Mouse (Mus musculus): ENCODE data around the gene Cnst. TPM values are rescaled to one million over a fixed set of nuclear protein-coding genes. Genes with fewer than 3 reads are reported as not detected.

Cnst gene
- polyA plus RNA-seq, 1 experiment from 2014 or later: 18.2 TPM

GRCm38 (mm10) chr1:179547176-179547575 is 1.0 kb downstream of the Cnst start:
- H3K9me3 ChIP-seq (ENCODE audit: low read depth, low read length): no peaks in the 10 kb centered on the region
- peak overlapping the region; percentile 71 for H3K9ac ChIP-seq
- ATAC-seq (ENCODE audit: insufficient read depth) (no peak), DNase-seq (peak; percentile 44)
- H3K36me3 ChIP-seq (ENCODE audit: insufficient read depth): peaks cover 7% of the 10 kb centered on the region; the same call in 1 of the 2 replicates
- H3K4me3 ChIP-seq (ENCODE audit: low read depth, low read length): peak overlapping the region; percentile 69
- H3K4me2 ChIP-seq: peak overlapping the region; percentile 59
- H3K27me3 ChIP-seq (ENCODE audit: insufficient read depth, low read length): no peaks in the 10 kb centered on the region
- no peak for TF ChIP-seq CTCF (IDR thresholded peaks at IDR 0.05; ENCODE audit: low read depth)
- H3K27ac ChIP-seq (ENCODE audit: low read depth): no peak overlapping the region; the same call in 1 of the 2 replicates
- WGBS: 5% methylated on average over 5 of the region's 5 CpGs
- H3K4me1 ChIP-seq (ENCODE audit: insufficient read depth): 0 out of 2 replicates have a peak, but pooled peaks cover 6% of the 10 kb centered on the region

GRCm38 (mm10) chr1:179548220-179548619 is 2.0 kb downstream of the Cnst start:
- Histone ChIP-seq H3K36me3 (ENCODE audit: insufficient read depth) (no peaks in the 10 kb centered on the region), H3K9ac (no peak overlapping the region), H3K4me2 (peak overlapping the region; percentile 59; the same call in 1 of the 2 replicates), H3K9me3 (ENCODE audit: low read depth, low read length) (no peaks in the 10 kb centered on the region), H3K27me3 (ENCODE audit: insufficient read depth, low read length) (no peaks in the 10 kb centered on the region), H3K27ac (ENCODE audit: low read depth) (no peak overlapping the region), H3K4me1 (ENCODE audit: insufficient read depth) (0 out of 2 replicates have a peak, but pooled peaks cover 6% of the 10 kb centered on the region), H3K4me3 (ENCODE audit: low read depth, low read length) (no peak overlapping the region)
- no peak for DNase-seq
- WGBS: 51% methylated on average over 11 of the region's 11 CpGs
- no peak for TF ChIP-seq CTCF (IDR thresholded peaks at IDR 0.05; ENCODE audit: low read depth)
- no peak for ATAC-seq (ENCODE audit: insufficient read depth)

GRCm38 (mm10) chr1:179548996-179549752 is 3.0 kb downstream of the Cnst start:
- no peak for DNase-seq

GRCm38 (mm10) chr1:179551336-179551735 is 5.2 kb downstream of the Cnst start:
- Histone ChIP-seq H3K4me3 (ENCODE audit: low read depth, low read length) (no peak overlapping the region), H3K9me3 (ENCODE audit: low read depth, low read length) (no peaks in the 10 kb centered on the region), H3K36me3 (ENCODE audit: insufficient read depth) (no peaks in the 10 kb centered on the region), H3K4me1 (ENCODE audit: insufficient read depth) (no peaks in the 10 kb centered on the region), H3K27ac (ENCODE audit: low read depth) (peak overlapping the region; percentile 22; the same call in 1 of the 2 replicates), H3K4me2 (no peak overlapping the region), H3K27me3 (ENCODE audit: insufficient read depth, low read length) (no peaks in the 10 kb centered on the region), H3K9ac (no peak overlapping the region)
- WGBS: 78% methylated on average over 3 of the region's 3 CpGs
- no peak for TF ChIP-seq CTCF (IDR thresholded peaks at IDR 0.05; ENCODE audit: low read depth)
- ATAC-seq (ENCODE audit: insufficient read depth) (no peak), DNase-seq (no peak)

More at GRCm38 (mm10) chr1:179548996-179549752, 3.0 kb downstream of the Cnst start:
- H3K4me3 ChIP-seq (ENCODE audit: low read depth, low read length): no peak overlapping the region
- no peak overlapping the region for H3K27ac ChIP-seq (ENCODE audit: low read depth)
- H3K4me1 ChIP-seq (ENCODE audit: insufficient read depth): 0 out of 2 replicates have a peak, but pooled peaks cover 6% of the 10 kb centered on the region
- 88% methylated on average over 5 of the region's 5 CpGs for WGBS
- ATAC-seq (ENCODE audit: insufficient read depth): no peak
- H3K9ac ChIP-seq: no peak overlapping the region
- no peaks in the 10 kb centered on the region for H3K9me3 ChIP-seq (ENCODE audit: low read depth, low read length)
- H3K27me3 ChIP-seq (ENCODE audit: insufficient read depth, low read length): no peaks in the 10 kb centered on the region
- no peak overlapping the region for H3K4me2 ChIP-seq
- TF ChIP-seq CTCF (IDR thresholded peaks at IDR 0.05; ENCODE audit: low read depth): no peak
- H3K36me3 ChIP-seq (ENCODE audit: insufficient read depth): no peaks in the 10 kb centered on the region

GRCm38 (mm10) chr1:179551921-179552320 is 5.8 kb downstream of the Cnst start:
- no peaks in the 10 kb centered on the region for H3K4me1 ChIP-seq (ENCODE audit: insufficient read depth)
- no peak for TF ChIP-seq CTCF (IDR thresholded peaks at IDR 0.05; ENCODE audit: low read depth)
- H3K27ac ChIP-seq (ENCODE audit: low read depth): peak overlapping the region; percentile 52; the same call in 1 of the 2 replicates
- no peaks in the 10 kb centered on the region for H3K27me3 ChIP-seq (ENCODE audit: insufficient read depth, low read length)
- no peaks in the 10 kb centered on the region for H3K9me3 ChIP-seq (ENCODE audit: low read depth, low read length)
- H3K9ac ChIP-seq: no peak overlapping the region
- DNase-seq (no peak), ATAC-seq (ENCODE audit: insufficient read depth) (no peak)
- H3K36me3 ChIP-seq (ENCODE audit: insufficient read depth): no peaks in the 10 kb centered on the region
- no peak overlapping the region for H3K4me2 ChIP-seq
- no peak overlapping the region for H3K4me3 ChIP-seq (ENCODE audit: low read depth, low read length)
- 70% methylated on average over 4 of the region's 4 CpGs for WGBS

- no peaks in the 10 kb centered on the region for H3K27me3 ChIP-seq (ENCODE audit: insufficient read depth, low read length)
- H3K9me3 ChIP-seq (ENCODE audit: low read depth, low read length): no peaks in the 10 kb centered on the region
- ATAC-seq (ENCODE audit: insufficient read depth) (peak; percentile 50; the same call in 1 of the 2 replicates), DNase-seq (no peak)
- H3K4me3 ChIP-seq (ENCODE audit: low read depth, low read length): no peak overlapping the region
- TF ChIP-seq CTCF (IDR thresholded peaks at IDR 0.05; ENCODE audit: low read depth): no peak
- WGBS: 49% methylated on average over 7 of the region's 7 CpGs
- no peak overlapping the region for H3K4me2 ChIP-seq
- H3K36me3 ChIP-seq (ENCODE audit: insufficient read depth): no peaks in the 10 kb centered on the region
- no peaks in the 10 kb centered on the region for H3K4me1 ChIP-seq (ENCODE audit: insufficient read depth)
- no peak overlapping the region for H3K9ac ChIP-seq
- peak overlapping the region; percentile 31; the same call in 1 of the 2 replicates for H3K27ac ChIP-seq (ENCODE audit: low read depth)
Observed at GRCm38 (mm10) chr1:179552751-179553150, 6.6 kb downstream of the Cnst start.

GRCm38 (mm10) chr1:179553197-179553948 is 7.2 kb downstream of the Cnst start:
- Histone ChIP-seq H3K9me3 (ENCODE audit: low read depth, low read length) (no peaks in the 10 kb centered on the region), H3K27ac (ENCODE audit: low read depth) (no peak overlapping the region), H3K9ac (no peak overlapping the region), H3K27me3 (ENCODE audit: insufficient read depth, low read length) (no peaks in the 10 kb centered on the region), H3K4me2 (no peak overlapping the region), H3K4me3 (ENCODE audit: low read depth, low read length) (no peak overlapping the region), H3K36me3 (ENCODE audit: insufficient read depth) (no peaks in the 10 kb centered on the region), H3K4me1 (ENCODE audit: insufficient read depth) (no peaks in the 10 kb centered on the region)
- no peak for TF ChIP-seq CTCF (IDR thresholded peaks at IDR 0.05; ENCODE audit: low read depth)
- DNase-seq: no peak
- 54% methylated on average over 5 of the region's 5 CpGs for WGBS
- no peak for ATAC-seq (ENCODE audit: insufficient read depth)

Data from lung, embryonic 14.5 days (tissue).